Mouse (Mus musculus) liver, embryonic 14.5 days (tissue): ENCODE measurements around the gene Rpp21. TPM values are rescaled to one million over a fixed set of nuclear protein-coding genes. Genes with fewer than 3 reads are reported as not detected.

Source experiments
- ATAC-seq: fragments of 200-750 bp; cut with Nextera tagmentation; 2 replicates; pipeline ENCODE4 v1.8.0; 2017; ENCODE audit warnings: moderate number of reproducible peaks, mild to moderate bottlenecking, moderate library complexity; ENCODE audit not compliant: insufficient read depth
- DNase-seq, 3 experiments: peaks; one replicate each; pipeline ENCODE4 v3.0.0-alpha.2; 2012 to 2013; ENCODE audit warnings: low read depth in 3 of 3, low spot score in 3 of 3
- H3K27ac ChIP-seq: fragments of 300-500 bp; sonication (generic); 2 replicates; pipeline ENCODE4 v1.5.1; 2014; ENCODE audit warnings: moderate library complexity, mild to moderate bottlenecking, control low read depth, inconsistent platforms
- H3K27me3 ChIP-seq: fragments of 300-500 bp; sonication (generic); 2 replicates; pipeline ENCODE4 v1.6.1; 2014; ENCODE audit warnings: mild to moderate bottlenecking, low read length, moderate library complexity; ENCODE audit not compliant: control insufficient read depth, insufficient read depth
- H3K36me3 ChIP-seq: fragments of 300-500 bp; sonication (generic); replicated peaks from 2 replicates; pipeline ENCODE4 v1.6.1; 2014; ENCODE audit warnings: low read depth; ENCODE audit not compliant: control insufficient read depth, insufficient read depth
- H3K4me1 ChIP-seq, 2 experiments: fragments of 200-500 bp in 1 of 2; fragments of 300-500 bp in 1 of 2; sonication (generic) in 1 of 2; replicated peaks; 2 replicates each; pipeline ENCODE4 v1.6.1; 2012 to 2014; ENCODE audit warnings: antibody characterized with exemption in 1 of 2, inconsistent platforms in 1 of 2, low read length in 1 of 2; ENCODE audit not compliant: control insufficient read depth in 2 of 2, insufficient read depth in 2 of 2
- H3K4me2 ChIP-seq: fragments of 300-500 bp; sonication (generic); 2 replicates; pipeline ENCODE4 v1.6.1; 2014; ENCODE audit warnings: low read depth, mild to moderate bottlenecking, control low read depth, moderate library complexity
- H3K4me3 ChIP-seq, 2 experiments: fragments of 200-500 bp in 1 of 2; fragments of 300-500 bp in 1 of 2; sonication (generic) in 1 of 2; 2 replicates each; pipeline ENCODE4 v1.5.1; 2012 to 2014; ENCODE audit warnings: low read depth in 2 of 2, low read length in 2 of 2, mild to moderate bottlenecking in 2 of 2, control low read depth in 1 of 2, inconsistent platforms in 1 of 2, moderate library complexity in 1 of 2; ENCODE audit not compliant: insufficient read depth in 1 of 2
- H3K9ac ChIP-seq: fragments of 300-500 bp; sonication (generic); replicated peaks from 2 replicates; pipeline ENCODE4 v1.6.1; 2014; ENCODE audit warnings: mild to moderate bottlenecking, control low read depth, moderate library complexity
- H3K9me3 ChIP-seq: fragments of 300-500 bp; sonication (generic); 2 replicates; pipeline ENCODE4 v1.6.1; 2016; ENCODE audit warnings: low read length, mixed read lengths; ENCODE audit not compliant: control insufficient read depth
- CTCF ChIP-seq: IDR thresholded peaks from 2 replicates; pipeline ENCODE4 v1.5.1; 2016; ENCODE audit warnings: antibody characterized with exemption, low read depth, control low read depth
- EP300 ChIP-seq: IDR thresholded peaks from 2 replicates; pipeline ENCODE4 v1.6.1; 2016; ENCODE audit warnings: antibody characterized with exemption, low read depth
- WGBS: fragments of 180-500 bp; shearing (Covaris S2); extraction: QIAGEN DNeasy Blood & Tissue Kit; methylation state at CpG from one replicate; pipeline ENCODE4 v1.1.7; 2014; ENCODE audit not compliant: insufficient replicate concordance; 5-methylcytosine and 5-hydroxymethylcytosine counted together
- polyA plus RNA-seq, 2 experiments: library from polyadenylated mRNA; depleted of rRNA in 1 of 2; stranded (reverse) in 1 of 2; unstranded in 1 of 2; fragments of >200 nt; fragmentation: Nextera tagmentation in 1 of 2; extraction: Ambion mirVana in 1 of 2; gene quantifications; 2 replicates each; pipeline versions ENCODE4 v1.2.1 to v1.2.3; 2012 to 2014

The Rpp21 gene
- polyA plus RNA-seq (2012; rRNA removed) (40.1 and 51.8 TPM in 2 replicates), polyA plus RNA-seq (2014; fragmentation: Nextera tagmentation; extraction: Ambion mirVana) (77.9 and 84.2 TPM in 2 replicates)

DNA sequence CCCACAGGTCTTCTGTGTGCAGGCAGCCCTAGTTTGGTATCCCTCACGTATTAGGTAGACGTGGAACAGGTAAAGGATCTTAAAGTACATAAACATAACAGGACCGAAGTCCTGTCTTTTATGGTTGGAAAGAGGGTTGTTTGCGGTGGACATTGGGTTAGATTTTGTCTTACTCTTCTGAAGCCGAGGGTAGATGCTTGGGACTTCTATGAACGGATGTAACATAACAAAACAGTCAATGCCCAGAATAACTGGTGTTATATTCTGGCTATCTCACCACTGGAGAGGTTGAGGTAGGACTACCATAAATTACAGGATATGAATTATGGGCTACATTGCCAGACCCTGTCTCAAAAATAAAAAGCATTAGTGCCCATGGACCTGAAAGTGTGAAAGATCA, at the start of gene Rpp21:
TSS of gene Rpp21 (minus strand) at position 101 of the 400 bp plus-strand sequence.
- peak within 1 kb of the TSS; percentile 93 for H3K9ac ChIP-seq
- peak within 1 kb of the TSS; percentile 73 to 86 for H3K4me3 ChIP-seq
- no peak for TF ChIP-seq EP300
- no peak for TF ChIP-seq CTCF
- peak within 1 kb of the TSS; percentile 68 for H3K4me2 ChIP-seq
- peaks cover 3 to 4% of the 10 kb centered on the region in 2 experiments; a peak in 2 of 4 replicates for H3K4me1 ChIP-seq
- H3K27me3 ChIP-seq: no peaks in the 10 kb centered on the region
- peaks cover under 1% of the 10 kb centered on the region; the same call in 1 of the 2 replicates for H3K36me3 ChIP-seq
- DNase-seq (no peak), ATAC-seq (no peak)
- H3K27ac ChIP-seq: peak within 1 kb of the TSS; percentile 10; the same call in 1 of the 2 replicates
- H3K9me3 ChIP-seq: no peaks in the 10 kb centered on the region
- 46% methylated on average over 6 of the region's 6 CpGs for WGBS

DNA sequence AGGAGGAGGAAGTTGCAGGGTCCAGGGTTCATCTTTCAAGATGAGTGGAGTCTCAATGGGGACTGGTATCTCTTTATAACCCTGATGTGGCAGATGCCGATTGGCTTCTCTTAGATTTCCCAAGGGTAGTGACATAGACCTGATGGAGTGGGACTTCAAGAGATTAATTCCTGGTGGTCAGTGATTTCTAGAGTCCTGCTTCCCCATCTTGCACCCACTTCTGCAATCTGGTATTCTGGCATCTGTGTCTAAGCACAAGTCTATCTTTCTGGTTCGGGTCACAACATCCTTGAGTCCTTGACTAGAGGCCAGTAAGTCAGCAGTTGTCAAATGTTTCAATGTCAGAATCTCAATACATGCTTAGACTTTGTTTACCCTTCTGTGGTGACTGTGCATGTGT, 28.5 kb upstream of the Rpp21 start, which contains the start of gene H2-M10.2:
TSS of gene H2-M10.2 (minus strand) at position 101 of the 400 bp plus-strand sequence.
- ATAC-seq: no peak
- WGBS: 76% methylated on average over 2 of the region's 2 CpGs
- H3K36me3 ChIP-seq: no peaks in the 10 kb centered on the region
- no peak for TF ChIP-seq CTCF
- TF ChIP-seq EP300: no peak
- no peak within 1 kb of the TSS for H3K4me2 ChIP-seq
- DNase-seq: no peak
- no peak within 1 kb of the TSS for H3K27ac ChIP-seq
- no peak within 1 kb of the TSS for H3K4me3 ChIP-seq
- H3K27me3 ChIP-seq: no peaks in the 10 kb centered on the region
- H3K9ac ChIP-seq: no peak within 1 kb of the TSS
- no peaks in the 10 kb centered on the region for H3K9me3 ChIP-seq
- H3K4me1 ChIP-seq: no peaks in the 10 kb centered on the region

DNA sequence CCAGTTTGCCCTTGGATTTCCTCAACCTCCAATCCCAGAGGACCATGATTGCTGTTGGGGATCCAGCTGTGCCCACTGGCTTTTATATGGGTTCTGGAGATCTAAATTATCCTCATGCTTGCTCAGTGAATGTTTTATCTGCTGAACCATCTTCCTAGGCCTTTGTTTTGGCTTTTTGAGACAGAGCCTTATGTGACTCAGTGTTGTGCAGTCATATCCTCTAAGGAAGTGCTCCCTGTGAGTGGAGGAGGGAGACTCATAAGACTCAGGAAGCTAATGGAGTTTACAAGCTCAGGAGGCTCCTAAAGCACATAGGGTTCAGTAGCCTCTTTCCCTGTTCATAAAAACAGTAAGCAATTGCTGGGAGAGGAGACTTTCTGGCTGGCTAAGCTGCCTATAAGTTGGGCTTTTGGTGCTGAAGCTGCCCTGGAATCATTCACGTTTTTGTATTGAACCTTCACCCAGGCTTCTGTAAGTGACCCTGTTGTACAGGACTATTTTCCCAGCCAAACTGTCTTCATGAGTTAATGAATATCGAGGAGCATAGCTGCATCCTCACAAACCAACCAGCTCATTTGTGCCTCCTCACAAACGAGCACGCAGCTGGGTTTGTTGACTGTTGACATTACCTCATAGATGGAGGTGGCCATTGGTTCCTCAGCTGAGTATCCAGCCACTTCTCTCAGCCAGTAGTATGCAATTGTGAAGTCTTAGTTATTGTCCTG, 23.8 kb upstream of the Rpp21 start:
- TF ChIP-seq CTCF (no peak), EP300 (no peak)
- no peak overlapping the region for H3K4me2 ChIP-seq
- peaks cover 6% of the 10 kb centered on the region for H3K36me3 ChIP-seq
- DNase-seq (no peak), ATAC-seq (no peak)
- no peak overlapping the region for H3K4me3 ChIP-seq
- H3K9ac ChIP-seq: no peak overlapping the region
- 76% methylated on average over 4 of the region's 4 CpGs for WGBS
- H3K27me3 ChIP-seq: no peaks in the 10 kb centered on the region
- H3K27ac ChIP-seq: no peak overlapping the region
- H3K9me3 ChIP-seq: no peaks in the 10 kb centered on the region
- no peaks in the 10 kb centered on the region for H3K4me1 ChIP-seq

DNA sequence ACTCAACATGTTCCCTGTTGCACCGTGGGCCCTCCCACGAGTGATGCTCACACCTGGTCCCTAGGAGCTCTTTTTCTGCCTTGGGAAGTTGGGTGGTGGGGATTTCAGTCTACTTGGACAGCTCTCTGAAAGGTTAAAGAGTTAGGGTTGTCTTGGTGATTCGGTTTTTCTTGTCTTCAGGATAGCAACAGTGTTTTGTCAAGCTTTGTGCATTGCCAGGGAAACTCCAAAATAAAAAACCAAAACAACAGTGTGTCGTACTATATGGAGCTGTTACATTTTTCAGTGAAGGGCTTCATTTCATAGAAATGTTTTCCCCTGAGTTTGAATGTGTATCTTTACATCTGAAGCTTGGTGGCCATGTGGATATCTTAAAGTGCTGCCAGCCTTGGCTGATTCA, 16.9 kb upstream of the Rpp21 start:
- TF ChIP-seq CTCF: no peak
- TF ChIP-seq EP300: no peak
- H3K4me1 ChIP-seq: peaks cover 12 to 13% of the 10 kb centered on the region in 2 experiments
- H3K4me3 ChIP-seq: no peak overlapping the region
- no peak overlapping the region for H3K9ac ChIP-seq
- no peaks in the 10 kb centered on the region for H3K9me3 ChIP-seq
- WGBS: 71% methylated on average over 4 of the region's 4 CpGs
- ATAC-seq (no peak), DNase-seq (no peak)
- H3K36me3 ChIP-seq: peaks cover 9% of the 10 kb centered on the region
- no peaks in the 10 kb centered on the region for H3K27me3 ChIP-seq
- no peak overlapping the region for H3K27ac ChIP-seq
- no peak overlapping the region for H3K4me2 ChIP-seq

DNA sequence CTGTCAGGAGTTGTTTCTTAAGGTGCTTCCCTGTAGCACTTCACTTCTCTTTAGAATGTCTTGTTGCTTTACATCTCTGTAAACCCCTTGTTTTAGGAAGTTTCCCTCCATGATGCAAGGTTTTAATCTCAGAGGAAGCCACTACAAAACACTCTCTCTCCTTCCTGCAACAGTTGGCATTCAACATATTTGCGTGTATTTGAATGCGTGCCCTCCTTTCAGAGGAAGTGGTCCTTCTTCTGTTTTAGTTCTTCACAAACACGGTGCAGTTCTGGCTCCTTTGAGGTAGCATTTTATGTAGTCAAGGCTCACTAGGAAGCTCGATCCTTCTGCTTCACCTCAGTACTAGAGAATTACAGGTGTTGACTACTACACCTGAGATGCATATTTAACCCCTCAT, 15.9 kb upstream of the Rpp21 start:
- Histone ChIP-seq H3K27ac (no peak overlapping the region), H3K4me2 (no peak overlapping the region), H3K36me3 (peaks cover 9% of the 10 kb centered on the region), H3K4me1 (peaks cover 12 to 15% of the 10 kb centered on the region in 2 experiments), H3K9ac (no peak overlapping the region), H3K4me3 (no peak overlapping the region), H3K27me3 (no peaks in the 10 kb centered on the region), H3K9me3 (no peaks in the 10 kb centered on the region)
- TF ChIP-seq CTCF: no peak
- TF ChIP-seq EP300: no peak
- whole genome bisulfite sequencing: 75% methylated on average over 4 of the region's 4 CpGs
- ATAC-seq (no peak), DNase-seq (no peak)
